In genomic region chr8:96132183-96132582, GRCm38 (mm10) we compare ENCODE assay signal across 20 mouse cellular contexts.
DNase-seq lines count a peak whose midpoint lies in the region; ATAC-seq and TF ChIP-seq lines count a peak whose summit lies in the region.
"Had no signal": no experiment of that assay in that cellular context is flagged by ENCODE, and none has a peak within 500 bp of the region (broad histone marks: within the 10 kb centered on the region; RNA-seq: fewer than 3 reads in every experiment).

No protein-coding gene starts in this region.

- H3K27ac ChIP-seq in heart, embryonic 10.5 days, result no peak overlapping the region
- no peak overlapping the region for H3K27ac ChIP-seq in midbrain, embryonic 14.5 days (replicated peaks; ENCODE audit: low read depth, low read length)
- H3K27ac ChIP-seq in midbrain, embryonic 10.5 days (replicated peaks), result no peak overlapping the region
- no peak overlapping the region for H3K27ac ChIP-seq in stomach, postnatal 0 days (replicated peaks)
- H3K27ac ChIP-seq: limb, embryonic 15.5 days; liver, embryonic 15.5 days; lung, embryonic 15.5 days had no signal

- no peak overlapping the region for H3K4me2 ChIP-seq in midbrain, embryonic 14.5 days (ENCODE audit: low read length)
- no peak overlapping the region for H3K4me2 ChIP-seq in stomach, postnatal 0 days (replicated peaks; ENCODE audit: low read depth)
- H3K4me2 ChIP-seq: limb, embryonic 15.5 days; liver, embryonic 15.5 days; lung, embryonic 15.5 days had no signal

- H3K27me3 ChIP-seq in heart, embryonic 10.5 days (ENCODE audit: insufficient read depth, poor library complexity, severe bottlenecking), result no peaks in the 10 kb centered on the region
- H3K27me3 ChIP-seq in midbrain, embryonic 14.5 days (ENCODE audit: control insufficient read depth, insufficient read depth, low read length), result no peaks in the 10 kb centered on the region
- no peaks in the 10 kb centered on the region for H3K27me3 ChIP-seq in midbrain, embryonic 10.5 days (ENCODE audit: low read depth, poor library complexity, severe bottlenecking)
- H3K27me3 ChIP-seq in stomach, postnatal 0 days (ENCODE audit: control insufficient read depth, insufficient read depth, low read length), result no peaks in the 10 kb centered on the region
- H3K27me3 ChIP-seq: limb, embryonic 15.5 days; liver, embryonic 15.5 days; lung, embryonic 15.5 days; megakaryocyte, embryonic 14.5 days had no signal

- ATAC-seq in midbrain, embryonic 14.5 days (ENCODE audit: low FRiP score, low TSS enrichment), result no peak
- no peak for ATAC-seq in stomach, postnatal 0 days (ENCODE audit: low FRiP score, low TSS enrichment)

- no peaks in the 10 kb centered on the region for H3K4me1 ChIP-seq in heart, embryonic 10.5 days
- H3K4me1 ChIP-seq in midbrain, embryonic 14.5 days (ENCODE audit: control insufficient read depth, insufficient read depth, low read length), result peaks cover 4% of the 10 kb centered on the region; the same call in 1 of the 2 replicates
- H3K4me1 ChIP-seq in midbrain, embryonic 10.5 days, result peaks cover 10% of the 10 kb centered on the region
- H3K4me1 ChIP-seq in stomach, postnatal 0 days (replicated peaks; ENCODE audit: control insufficient read depth, insufficient read depth), result no peaks in the 10 kb centered on the region
- H3K4me1 ChIP-seq: limb, embryonic 15.5 days; liver, embryonic 15.5 days; lung, embryonic 15.5 days; megakaryocyte, embryonic 14.5 days had no signal

- no peak overlapping the region for H3K9ac ChIP-seq in midbrain, embryonic 14.5 days (replicated peaks; ENCODE audit: low read length)
- no peak overlapping the region for H3K9ac ChIP-seq in stomach, postnatal 0 days (ENCODE audit: low read length)
- H3K9ac ChIP-seq: limb, embryonic 15.5 days; liver, embryonic 15.5 days; lung, embryonic 15.5 days had no signal

- H3K36me3 ChIP-seq in heart, embryonic 10.5 days, result no peaks in the 10 kb centered on the region
- no peaks in the 10 kb centered on the region for H3K36me3 ChIP-seq in midbrain, embryonic 14.5 days (ENCODE audit: control insufficient read depth, insufficient read depth, low read length)
- no peaks in the 10 kb centered on the region for H3K36me3 ChIP-seq in midbrain, embryonic 10.5 days
- no peaks in the 10 kb centered on the region for H3K36me3 ChIP-seq in stomach, postnatal 0 days (ENCODE audit: control insufficient read depth, insufficient read depth, low read length)
- H3K36me3 ChIP-seq: limb, embryonic 15.5 days; liver, embryonic 15.5 days; lung, embryonic 15.5 days had no signal

- WGBS in heart, embryonic 10.5 days, result 64% methylated on average over 5 of the region's 5 CpGs
- WGBS in midbrain, embryonic 14.5 days, result 19% methylated on average over 5 of the region's 5 CpGs
- WGBS in midbrain, embryonic 10.5 days, result 43% methylated on average over 5 of the region's 5 CpGs
- WGBS in stomach, postnatal 0 days, result 42% methylated on average over 5 of the region's 5 CpGs

- no peaks in the 10 kb centered on the region for H3K9me3 ChIP-seq in heart, embryonic 10.5 days
- no peaks in the 10 kb centered on the region for H3K9me3 ChIP-seq in midbrain, embryonic 14.5 days (ENCODE audit: control insufficient read depth, low read length)
- H3K9me3 ChIP-seq in midbrain, embryonic 10.5 days (replicated peaks), result no peaks in the 10 kb centered on the region
- H3K9me3 ChIP-seq in stomach, postnatal 0 days (ENCODE audit: control insufficient read depth, low read length), result no peaks in the 10 kb centered on the region
- H3K9me3 ChIP-seq: limb, embryonic 15.5 days; liver, embryonic 15.5 days; lung, embryonic 15.5 days had no signal

- H3K4me3 ChIP-seq in heart, embryonic 10.5 days, result no peak overlapping the region
- no peak overlapping the region for H3K4me3 ChIP-seq in midbrain, embryonic 14.5 days (replicated peaks; ENCODE audit: low read depth, low read length)
- H3K4me3 ChIP-seq in midbrain, embryonic 10.5 days, result no peak overlapping the region
- H3K4me3 ChIP-seq in stomach, postnatal 0 days (ENCODE audit: low read depth, low read length), result no peak overlapping the region
- H3K4me3 ChIP-seq: limb, embryonic 15.5 days; liver, embryonic 15.5 days; lung, embryonic 15.5 days; megakaryocyte, embryonic 14.5 days had no signal

- DNase-seq in heart, adult 11 months, result peak; percentile 55
- no peak for DNase-seq in heart, embryonic 10.5 days (ENCODE audit: low spot score)
- DNase-seq in midbrain, embryonic 14.5 days, result peak; percentile 47
- DNase-seq in midbrain, embryonic 10.5 days (ENCODE audit: low spot score), result no peak
- peak; percentile 42 for DNase-seq in embryo, embryonic 10 days (ENCODE audit: low spot score)
- DNase-seq in mesoderm, embryonic 11.5 days (ENCODE audit: low read depth, low spot score), result peak; percentile 24
- no peak for DNase-seq in stomach, postnatal 0 days (ENCODE audit: low spot score)
- DNase-seq: adrenal gland, postnatal 36 days; cerebellum, adult 11-12 months; heart, postnatal 4 days; kidney, adult 2 months; kidney, postnatal 10 days; left cerebral cortex, postnatal 4 days; lung, postnatal 36 days; right cerebral cortex, postnatal 25 days; spleen, adult 18-20 months had no signal

- TF ChIP-seq EP300 in stomach, postnatal 0 days (optimal IDR thresholded peaks at IDR 0.05), result no peak

- no peak for TF ChIP-seq CTCF in stomach, postnatal 0 days (IDR thresholded peaks at IDR 0.05; ENCODE audit: low read depth)

Comparison
In these comparisons a context has a peak if more than half of its experiments do, and no peak if none do; other contexts are left out.
1. DNase-seq: peak in heart, adult 11 months (single experiment), midbrain, embryonic 14.5 days (single experiment), embryo, embryonic 10 days (single experiment) and mesoderm, embryonic 11.5 days (single experiment); none in heart, embryonic 10.5 days (single experiment), midbrain, embryonic 10.5 days (single experiment) and stomach, postnatal 0 days (single experiment).